Mouse (Mus musculus) neural tube, embryonic 11.5 days (tissue): ENCODE data around the gene Gm8332. TPM values are rescaled to one million over a fixed set of nuclear protein-coding genes. Genes with fewer than 3 reads are reported as not detected.
"Not testable (repeated sequence)": the region's sequence is repeated elsewhere in the genome, so short reads cannot be mapped to it uniquely, and the experiment has no call there.

Experiments used
- ATAC-seq: fragments of 200-750 bp; cut with Nextera tagmentation; 2 replicates; pipeline ENCODE4 v1.8.0; 2017; ENCODE audit warnings: moderate number of reproducible peaks, mild to moderate bottlenecking, moderate TSS enrichment, moderate library complexity; ENCODE audit not compliant: insufficient read depth, low FRiP score, low TSS enrichment
- DNase-seq: peaks from one replicate; pipeline ENCODE4 v3.0.0-alpha.2; 2015; ENCODE audit warnings: low spot score
- H3K27ac ChIP-seq: fragments of 300-500 bp; sonication (generic); 2 replicates; pipeline ENCODE4 v1.5.1; 2014; ENCODE audit warnings: low read depth, mild to moderate bottlenecking, low read length
- H3K27me3 ChIP-seq: fragments of 300-500 bp; sonication (generic); 2 replicates; pipeline ENCODE4 v1.6.1; 2014; ENCODE audit warnings: mild to moderate bottlenecking, low read length, mixed read lengths; ENCODE audit not compliant: control insufficient read depth, insufficient read depth
- H3K36me3 ChIP-seq: fragments of 300-500 bp; sonication (generic); 2 replicates; pipeline ENCODE4 v1.6.1; 2014; ENCODE audit warnings: mild to moderate bottlenecking, low read length, moderate library complexity, mixed read lengths; ENCODE audit not compliant: control insufficient read depth, insufficient read depth
- H3K4me1 ChIP-seq: fragments of 300-500 bp; sonication (generic); 2 replicates; pipeline ENCODE4 v1.6.1; 2014; ENCODE audit warnings: low read length, mixed read lengths; ENCODE audit not compliant: control insufficient read depth, insufficient read depth
- H3K4me2 ChIP-seq: fragments of 300-500 bp; sonication (generic); 2 replicates; pipeline ENCODE4 v1.6.1; 2014; ENCODE audit warnings: low read depth, mild to moderate bottlenecking, moderate library complexity
- H3K4me3 ChIP-seq: fragments of 300-500 bp; sonication (generic); 2 replicates; pipeline ENCODE4 v1.5.1; 2014; ENCODE audit warnings: low read depth, low read length
- H3K9ac ChIP-seq: fragments of 300-500 bp; sonication (generic); 2 replicates; pipeline ENCODE4 v1.6.1; 2014; ENCODE audit warnings: mild to moderate bottlenecking, low read length
- H3K9me3 ChIP-seq: fragments of 300-500 bp; sonication (generic); 2 replicates; pipeline ENCODE4 v1.6.1; 2016; ENCODE audit warnings: low read length; ENCODE audit not compliant: control insufficient read depth
- WGBS: fragments of 180-500 bp; shearing (Covaris S2); extraction: QIAGEN DNeasy Blood & Tissue Kit; methylation state at CpG from one replicate; pipeline ENCODE4 v1.1.7; 2014; 5-methylcytosine and 5-hydroxymethylcytosine counted together
- polyA plus RNA-seq: library from polyadenylated mRNA; unstranded; fragments of >200 nt; fragmentation: Nextera tagmentation; extraction: Ambion mirVana; gene quantifications from 2 replicates; pipeline ENCODE4 v1.2.1, GENCODE M21; 2014

Gm8332 gene
- not detected in 2 replicates for polyA plus RNA-seq

DNA sequence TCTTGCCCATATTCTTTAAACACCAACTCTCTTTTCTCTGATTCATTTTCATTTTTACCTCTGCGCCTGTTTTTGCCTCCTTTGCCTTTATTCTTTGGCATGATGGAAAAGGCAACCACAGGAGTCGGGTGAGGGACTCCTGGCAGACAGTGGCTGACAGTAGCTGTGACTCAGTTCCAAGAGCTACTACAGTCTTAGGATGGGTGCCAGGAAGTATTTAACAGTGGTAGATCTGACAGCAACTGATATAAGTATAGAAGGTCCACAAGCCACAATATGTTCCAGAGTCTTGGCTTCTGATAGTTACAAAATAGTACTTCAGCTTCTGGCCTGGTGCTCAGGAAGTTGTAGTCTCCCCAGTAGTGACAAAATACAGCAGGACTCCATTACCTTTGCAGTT, at the start of gene Gm8332:
Gm8332 (minus strand) TSS at position 101 of the 400 bp plus-strand sequence.
- not testable (repeated sequence) for H3K9ac ChIP-seq, H3K36me3 ChIP-seq, H3K4me2 ChIP-seq, DNase-seq, H3K4me3 ChIP-seq, H3K27me3 ChIP-seq, H3K9me3 ChIP-seq, H3K4me1 ChIP-seq, H3K27ac ChIP-seq, ATAC-seq
- WGBS, result no CpG with 5 or more reads among the region's 2 CpGs

DNA sequence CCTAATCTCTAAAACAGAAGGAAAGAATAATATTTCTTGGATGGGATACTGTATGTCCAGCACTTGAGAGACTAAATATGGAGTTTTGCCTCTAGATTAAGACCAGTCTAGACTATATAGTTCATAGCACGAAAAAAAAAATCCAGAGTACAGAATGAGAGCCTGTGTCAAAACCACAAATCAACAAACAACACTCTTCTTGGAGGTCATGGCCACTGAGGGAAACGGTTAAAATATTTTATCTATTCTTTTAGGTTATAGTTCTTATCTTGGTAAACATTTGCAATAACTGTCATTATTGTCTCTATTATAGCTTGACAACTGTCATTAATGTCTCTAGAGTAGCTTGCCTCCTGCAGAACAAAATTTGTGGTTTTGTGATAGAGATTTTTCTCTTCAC, 47.3 kb upstream of the Gm8332 start:
- H3K9ac ChIP-seq, H3K9me3 ChIP-seq, H3K4me3 ChIP-seq, DNase-seq, H3K36me3 ChIP-seq, H3K27me3 ChIP-seq, ATAC-seq, H3K27ac ChIP-seq, H3K4me1 ChIP-seq, H3K4me2 ChIP-seq: not testable (repeated sequence)
- 79% methylated on average over 2 of the region's 2 CpGs for WGBS

DNA sequence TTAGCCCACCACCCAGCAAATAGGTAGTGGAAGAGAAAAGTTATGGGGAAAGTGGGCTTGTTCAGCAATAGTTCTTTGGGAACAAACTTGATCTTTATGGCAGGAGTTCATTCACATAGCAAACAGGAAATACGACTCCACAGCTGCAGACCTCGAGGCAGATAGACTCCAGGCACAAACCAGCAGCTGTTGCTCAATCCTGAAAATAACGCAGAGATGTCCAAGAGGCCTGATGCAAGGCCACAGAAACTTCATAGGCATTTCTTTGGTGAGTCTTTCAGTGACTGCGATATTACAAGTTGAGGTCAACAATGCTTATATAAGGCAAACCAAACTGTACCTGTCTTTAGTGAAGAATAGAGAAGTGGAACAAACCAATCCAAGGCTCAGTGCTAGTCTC, 43.2 kb upstream of the Gm8332 start:
- H3K27ac ChIP-seq, ATAC-seq, H3K9ac ChIP-seq, H3K4me1 ChIP-seq, H3K9me3 ChIP-seq, DNase-seq, H3K4me3 ChIP-seq, H3K36me3 ChIP-seq, H3K27me3 ChIP-seq, H3K4me2 ChIP-seq: not testable (repeated sequence)
- WGBS, result 75% methylated on average over 4 of the region's 4 CpGs

DNA sequence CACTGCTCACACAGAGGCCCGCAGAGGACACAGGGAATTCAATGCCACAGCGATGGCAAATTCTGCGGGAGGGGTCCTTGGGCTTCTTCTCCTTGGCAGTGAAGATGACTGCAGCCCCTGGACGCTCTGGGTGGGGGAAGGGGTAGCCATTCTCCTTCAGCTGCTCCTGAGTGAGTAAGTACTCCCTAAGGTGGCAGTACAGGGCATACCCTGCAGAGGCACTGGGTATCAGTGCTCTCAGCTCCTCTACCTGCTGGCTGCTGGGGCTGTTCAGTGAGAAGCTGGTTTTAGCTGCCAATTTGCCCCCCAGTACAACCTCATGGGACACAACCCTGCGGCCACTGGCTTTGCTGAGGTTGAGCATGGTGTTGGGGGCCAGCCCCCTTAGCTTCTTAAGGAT, 35.3 kb upstream of the Gm8332 start:
- not testable (repeated sequence) for H3K4me2 ChIP-seq, H3K4me1 ChIP-seq, DNase-seq, ATAC-seq, H3K9me3 ChIP-seq, H3K4me3 ChIP-seq, H3K27ac ChIP-seq, H3K36me3 ChIP-seq, H3K9ac ChIP-seq, H3K27me3 ChIP-seq
- 85% methylated on average over 4 of the region's 5 CpGs for WGBS

DNA sequence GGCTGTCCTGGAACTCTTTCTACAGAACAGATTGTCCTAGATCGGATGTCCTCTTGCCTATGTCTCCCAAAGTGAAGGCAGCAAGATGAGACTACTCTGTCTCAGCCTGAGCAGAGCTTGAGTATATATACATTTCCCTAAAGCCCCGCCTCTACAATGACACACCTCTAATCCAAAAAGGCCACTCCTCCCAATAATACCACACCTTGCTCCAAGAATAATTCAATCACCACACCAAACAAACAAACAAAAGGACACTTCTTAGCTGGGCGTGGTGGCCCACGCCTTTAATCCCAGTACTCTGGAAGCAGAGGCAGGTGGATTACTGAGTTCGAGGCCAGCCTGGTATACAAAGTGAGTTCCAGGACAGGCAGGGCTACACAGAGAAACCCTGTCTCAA, 24.5 kb upstream of the Gm8332 start, which contains the start of gene Gm5662:
Gm5662 (minus strand) TSS at position 101 of the 400 bp plus-strand sequence.
- H3K4me3 ChIP-seq, H3K9ac ChIP-seq, H3K27ac ChIP-seq, DNase-seq, ATAC-seq, H3K9me3 ChIP-seq, H3K4me1 ChIP-seq, H3K4me2 ChIP-seq, H3K36me3 ChIP-seq, H3K27me3 ChIP-seq: not testable (repeated sequence)
- WGBS, result 79% methylated on average over 5 of the region's 5 CpGs

DNA sequence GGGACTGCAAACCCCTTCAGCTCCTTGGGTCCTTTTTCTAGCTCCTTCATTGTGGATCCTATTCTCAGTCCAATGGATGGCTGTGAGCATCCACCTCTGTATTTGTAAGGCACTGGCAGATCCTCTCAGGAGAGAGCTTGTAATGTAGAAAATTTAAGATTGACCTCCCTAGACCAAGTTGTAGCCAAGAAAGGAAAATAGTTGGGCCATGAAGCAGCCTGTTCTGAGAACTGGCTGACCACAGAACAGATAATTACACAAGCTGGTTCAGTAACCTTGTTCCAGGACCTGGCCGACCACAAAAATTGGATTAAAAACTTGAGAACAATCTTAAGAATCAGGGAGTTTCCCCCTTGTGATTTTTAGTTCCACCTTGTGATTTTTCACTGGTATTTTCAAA, 7.3 kb upstream of the Gm8332 start:
- no peaks in the 10 kb centered on the region for H3K27me3 ChIP-seq
- 58% methylated on average over 1 of the region's 1 CpGs for WGBS
- no peak overlapping the region for H3K9ac ChIP-seq
- H3K4me2 ChIP-seq, result no peak overlapping the region
- DNase-seq, result no peak
- H3K9me3 ChIP-seq, result peaks cover 4% of the 10 kb centered on the region
- no peak overlapping the region for H3K4me3 ChIP-seq
- H3K36me3 ChIP-seq, result no peaks in the 10 kb centered on the region
- ATAC-seq, result no peak
- no peak overlapping the region for H3K27ac ChIP-seq
- no peaks in the 10 kb centered on the region for H3K4me1 ChIP-seq

DNA sequence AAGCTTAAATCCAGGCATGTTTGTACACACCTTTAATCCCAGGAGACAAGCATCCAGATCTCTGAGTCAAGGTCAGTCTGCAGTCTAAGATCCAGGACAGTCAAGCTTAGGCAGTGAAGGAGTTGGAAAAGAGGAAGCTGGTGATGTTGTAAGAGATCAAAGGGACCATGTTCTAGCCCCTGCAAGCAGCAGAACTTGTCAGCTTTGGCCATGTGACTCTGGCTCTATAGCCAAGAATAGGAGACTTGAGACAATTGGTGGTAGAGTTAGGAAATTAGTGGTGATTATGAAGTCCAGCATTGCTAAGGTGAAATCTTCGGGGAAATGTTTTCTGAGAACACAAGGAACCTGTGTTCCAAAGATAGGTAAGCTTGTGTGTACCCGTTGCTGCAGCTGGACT, 6.0 kb upstream of the Gm8332 start:
- not testable (repeated sequence) for H3K4me3 ChIP-seq, H3K4me1 ChIP-seq, H3K9me3 ChIP-seq, H3K4me2 ChIP-seq, ATAC-seq, H3K27me3 ChIP-seq, DNase-seq, H3K36me3 ChIP-seq, H3K9ac ChIP-seq, H3K27ac ChIP-seq
- WGBS, result 70% methylated on average over 2 of the region's 2 CpGs

DNA sequence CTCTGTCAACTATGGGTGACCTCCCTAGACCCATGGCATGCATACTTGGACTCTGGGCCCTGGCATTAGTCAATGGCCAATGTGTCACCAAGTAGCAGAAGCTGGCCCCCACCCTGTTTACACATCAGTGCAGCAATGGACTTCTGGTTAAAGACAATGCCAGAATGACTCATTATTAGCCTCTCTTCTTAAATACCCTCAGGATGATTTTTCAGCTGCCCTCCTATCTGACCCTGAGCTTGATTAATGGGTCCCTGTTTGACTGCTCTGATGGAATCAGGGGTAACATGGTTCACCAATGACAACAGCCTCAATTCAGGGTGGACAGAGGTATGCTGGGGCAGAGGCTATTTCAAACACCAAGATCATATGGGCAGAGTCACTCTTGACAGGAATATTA, 4.1 kb downstream of the Gm8332 start:
- H3K9ac ChIP-seq, H3K27ac ChIP-seq, H3K4me3 ChIP-seq, H3K36me3 ChIP-seq, DNase-seq, H3K27me3 ChIP-seq, ATAC-seq, H3K4me2 ChIP-seq, H3K9me3 ChIP-seq, H3K4me1 ChIP-seq: not testable (repeated sequence)

DNA sequence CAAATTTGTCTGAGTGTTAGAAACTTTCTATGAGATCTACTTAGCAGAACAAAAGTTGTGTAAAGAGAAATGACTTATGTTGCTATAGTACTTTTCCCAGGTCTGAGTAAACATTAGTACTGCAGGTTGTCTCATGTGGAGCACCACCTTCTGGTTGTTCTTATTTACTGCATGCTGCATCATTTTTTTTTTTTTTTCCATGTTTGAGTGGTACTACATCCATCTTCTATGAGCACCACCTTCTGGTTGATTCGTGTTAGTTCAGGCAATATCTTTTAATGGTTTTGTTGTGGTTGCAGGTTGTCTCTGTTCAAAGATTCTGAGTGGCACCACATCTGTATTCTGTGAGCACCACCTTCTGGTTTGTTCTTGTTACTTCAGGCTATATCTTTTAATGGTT, 7.0 kb downstream of the Gm8332 start:
- not testable (repeated sequence) for ATAC-seq, H3K9me3 ChIP-seq
- 59% methylated on average over 1 of the region's 1 CpGs for WGBS

More for the DNA sequence above, 7.0 kb downstream of the Gm8332 start:
- H3K4me3 ChIP-seq, H3K4me1 ChIP-seq, H3K36me3 ChIP-seq, H3K4me2 ChIP-seq, H3K9ac ChIP-seq, H3K27ac ChIP-seq, H3K27me3 ChIP-seq, DNase-seq: not testable (repeated sequence)
